Mouse (Mus musculus) C2C12 (cell line): ENCODE results near the gene Mob2.

Experiments used
- CEBPB ChIP-seq: IDR thresholded peaks from one replicate; pipeline ENCODE4 v1.6.1; 2011; ENCODE audit warnings: low read depth, mild to moderate bottlenecking, control low read depth, moderate library complexity
- CTCF ChIP-seq: IDR thresholded peaks from one replicate; pipeline ENCODE4 v1.5.1; 2011; ENCODE audit not compliant: control insufficient read depth, insufficient read depth, insufficient read length
- FOSL1 ChIP-seq: IDR thresholded peaks from one replicate; pipeline ENCODE4 v1.8.0; 2011; ENCODE audit warnings: mild to moderate bottlenecking, low read length; ENCODE audit not compliant: poor library complexity, insufficient read depth, severe bottlenecking
- MYOD1 ChIP-seq: IDR thresholded peaks from one replicate; pipeline ENCODE4 v1.6.1; 2011; ENCODE audit warnings: low read depth; ENCODE audit not compliant: control insufficient read depth, insufficient read length
- MYOG ChIP-seq: IDR thresholded peaks from one replicate; pipeline ENCODE4 v1.6.1; 2011; ENCODE audit not compliant: control insufficient read depth, insufficient read length; ENCODE audit errors: extremely low read depth
- USF1 ChIP-seq: IDR thresholded peaks from one replicate; pipeline ENCODE4 v1.6.1; 2011; ENCODE audit warnings: low read depth, mild to moderate bottlenecking, control low read depth, moderate library complexity

GRCm38 (mm10) chr7:142034198-142034597 is 26.7 kb downstream of the Mob2 start:
- TF ChIP-seq CTCF: no peak
- TF ChIP-seq MYOG: no peak
- no peak for TF ChIP-seq USF1
- TF ChIP-seq CEBPB: no peak
- no peak for TF ChIP-seq FOSL1
- no peak for TF ChIP-seq MYOD1
